Mouse (Mus musculus): ENCODE measurements around the gene Vmn1r32. TPM values are rescaled to one million over a fixed set of nuclear protein-coding genes. Genes with fewer than 3 reads are reported as not detected.

The Vmn1r32 gene
- not detected for polyA plus RNA-seq (2017; shearing (Covaris generic))

DNA sequence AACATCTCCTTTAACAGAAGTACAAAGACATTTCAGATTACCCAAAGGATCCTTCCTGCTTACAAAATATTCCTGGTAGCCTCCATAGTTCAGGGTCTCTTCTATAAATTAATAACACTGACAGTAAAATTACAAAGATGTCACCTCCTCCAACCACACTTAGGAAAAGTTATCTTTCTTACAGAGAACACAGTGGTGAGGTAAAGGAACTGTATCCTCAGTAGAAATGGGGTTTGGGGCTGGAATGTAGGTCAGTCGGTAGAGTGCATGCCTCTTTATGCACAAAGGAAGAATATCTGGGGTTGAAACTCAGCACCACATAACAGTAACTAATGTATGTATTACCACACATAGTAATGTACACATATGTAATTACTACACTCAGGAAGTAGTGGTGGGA lies at the start of gene Vmn1r32:
Vmn1r32 (minus strand) TSS at position 101 of the 400 bp plus-strand sequence.

DNA sequence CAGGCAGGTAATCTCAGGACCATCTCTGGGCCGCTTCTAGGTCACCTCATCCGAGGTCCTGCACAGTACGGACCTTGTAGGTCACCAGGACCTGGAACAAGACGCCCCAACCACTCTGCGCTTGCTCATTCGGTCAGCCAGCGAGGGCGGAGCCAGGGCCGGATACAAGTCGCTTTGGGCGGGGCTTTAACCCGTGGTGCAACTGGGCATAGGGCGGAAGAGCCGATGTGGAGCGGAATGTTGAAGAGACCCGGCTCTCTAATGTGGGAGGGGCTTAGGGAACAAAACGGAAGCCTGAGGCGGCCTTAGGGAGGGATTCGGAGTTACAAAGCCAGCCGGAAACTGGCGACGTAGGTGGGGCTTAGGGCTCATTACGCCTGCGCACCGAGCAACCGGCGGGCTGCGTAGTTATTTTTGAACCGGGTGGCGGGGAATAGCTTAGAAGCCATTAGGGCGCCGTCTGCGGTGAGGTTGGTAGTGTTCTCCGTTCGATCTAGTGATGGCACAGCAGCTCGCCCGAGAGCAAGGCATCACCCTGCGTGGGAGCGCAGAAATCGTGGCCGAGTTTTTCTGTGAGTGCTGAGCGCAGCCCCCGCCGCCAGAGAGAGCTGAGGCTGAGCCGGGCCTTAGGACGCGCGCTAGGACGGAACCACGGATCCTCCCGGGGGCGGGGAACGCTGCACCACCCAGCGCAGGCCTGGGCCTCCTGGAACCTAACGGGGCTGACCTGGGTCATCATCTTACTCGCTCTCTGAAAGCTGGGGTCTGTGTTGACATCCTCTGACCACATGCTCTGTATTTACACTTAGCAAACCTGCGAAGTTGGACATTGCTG lies 24.7 kb downstream of the Vmn1r32 start, which contains the start of gene Mad2l1:
Mad2l1 (plus strand) TSS at position 363 of the 835 bp plus-strand sequence.

Other genes with a start within 250 kb of the Vmn1r32 start
- 24.3 TPM for gene Mad2l1, start 24.7 kb downstream of the Vmn1r32 start, polyA plus RNA-seq (2017; shearing (Covaris generic))
- gene Vmn1r33, start 58.2 kb upstream of the Vmn1r32 start, polyA plus RNA-seq (2017; shearing (Covaris generic)) = not detected
- not detected for gene Vmn1r34, start 83.8 kb upstream of the Vmn1r32 start, polyA plus RNA-seq (2017; shearing (Covaris generic))
- gene Vmn1r35, start 125.8 kb upstream of the Vmn1r32 start, polyA plus RNA-seq (2017; shearing (Covaris generic)) = not detected
- not detected for gene Vmn1r36, start 159.1 kb upstream of the Vmn1r32 start, polyA plus RNA-seq (2017; shearing (Covaris generic))
- gene Vmn1r37, start 169.3 kb upstream of the Vmn1r32 start, polyA plus RNA-seq (2017; shearing (Covaris generic)) = not detected
- gene Vmn1r38, start 222.5 kb upstream of the Vmn1r32 start, polyA plus RNA-seq (2017; shearing (Covaris generic)) = 0.07 TPM